Mouse (Mus musculus) neural tube, embryonic 13.5 days (tissue): Measurements from ENCODE around the gene Rrh. TPM values are rescaled to one million over a fixed set of nuclear protein-coding genes. Genes with fewer than 3 reads are reported as not detected.

Experiments
- ATAC-seq: fragments of 200-750 bp; cut with Nextera tagmentation; 2 replicates; pipeline ENCODE4 v1.8.0; 2017; ENCODE audit warnings: low read depth, mild to moderate bottlenecking, moderate TSS enrichment, moderate library complexity
- H3K27ac ChIP-seq: fragments of 300-500 bp; sonication (generic); replicated peaks from 2 replicates; pipeline ENCODE4 v1.5.1; 2015; ENCODE audit warnings: moderate library complexity, mild to moderate bottlenecking, inconsistent platforms
- H3K27me3 ChIP-seq: fragments of 300-500 bp; sonication (generic); 2 replicates; pipeline ENCODE4 v1.6.1; 2015; ENCODE audit warnings: mild to moderate bottlenecking, inconsistent platforms
- H3K36me3 ChIP-seq: fragments of 300-500 bp; sonication (generic); 2 replicates; pipeline ENCODE4 v1.6.1; 2015; ENCODE audit warnings: mild to moderate bottlenecking, inconsistent platforms
- H3K4me1 ChIP-seq: fragments of 300-500 bp; sonication (generic); replicated peaks from 2 replicates; pipeline ENCODE4 v1.6.1; 2015; ENCODE audit warnings: inconsistent platforms
- H3K4me2 ChIP-seq: fragments of 300-500 bp; sonication (generic); 2 replicates; pipeline ENCODE4 v1.6.1; 2015; ENCODE audit warnings: inconsistent platforms, mild to moderate bottlenecking, moderate library complexity
- H3K4me3 ChIP-seq: fragments of 300-500 bp; sonication (generic); 2 replicates; pipeline ENCODE4 v1.5.1; 2015; ENCODE audit warnings: mild to moderate bottlenecking, inconsistent platforms
- H3K9ac ChIP-seq: fragments of 300-500 bp; sonication (generic); 2 replicates; pipeline ENCODE4 v1.6.1; 2015; ENCODE audit warnings: moderate library complexity, mild to moderate bottlenecking, inconsistent platforms
- H3K9me3 ChIP-seq: fragments of 300-500 bp; sonication (generic); 2 replicates; pipeline ENCODE4 v1.6.1; 2016; ENCODE audit warnings: inconsistent platforms
- WGBS: fragments of 180-500 bp; shearing (Covaris S2); methylation state at CpG from one replicate; pipeline ENCODE4 v1.1.7; 2015; 5-methylcytosine and 5-hydroxymethylcytosine counted together
- polyA plus RNA-seq: library from polyadenylated mRNA; unstranded; fragments of >200 nt; fragmentation: Nextera tagmentation; extraction: Ambion mirVana; gene quantifications from 2 replicates; pipeline ENCODE4 v1.2.1, GENCODE M21; 2015

Gene Rrh
- polyA plus RNA-seq, 1 experiment from 2014 or later = 0.25 TPM

DNA sequence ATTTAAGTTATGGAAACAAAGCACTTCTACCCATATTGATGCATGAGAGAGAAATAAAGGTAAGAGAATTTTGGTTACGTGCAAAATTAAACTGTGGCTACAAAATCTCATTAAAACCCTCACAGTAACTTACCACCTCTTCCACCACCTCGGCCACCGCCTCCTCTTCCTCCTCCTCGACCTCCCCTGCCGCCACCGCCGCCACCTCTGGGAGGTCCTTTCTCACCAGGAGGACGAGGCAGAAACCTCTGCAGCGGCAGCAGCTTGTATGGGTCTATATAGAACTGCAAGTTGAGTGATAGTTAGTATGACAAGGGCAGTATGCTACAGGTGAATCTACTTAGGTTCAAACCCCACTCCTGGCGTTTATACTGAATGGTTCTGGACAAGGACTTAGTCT, 4.3 kb upstream of the Rrh start:
- 91% methylated on average over 10 of the region's 10 CpGs for WGBS
- H3K36me3 ChIP-seq = peaks cover 48% of the 10 kb centered on the region
- H3K27ac ChIP-seq = no peak overlapping the region
- H3K9ac ChIP-seq = no peak overlapping the region
- no peaks in the 10 kb centered on the region for H3K9me3 ChIP-seq
- H3K27me3 ChIP-seq = no peaks in the 10 kb centered on the region
- no peak overlapping the region for H3K4me3 ChIP-seq
- no peak for ATAC-seq
- peaks cover 12% of the 10 kb centered on the region for H3K4me1 ChIP-seq
- H3K4me2 ChIP-seq = no peak overlapping the region

DNA sequence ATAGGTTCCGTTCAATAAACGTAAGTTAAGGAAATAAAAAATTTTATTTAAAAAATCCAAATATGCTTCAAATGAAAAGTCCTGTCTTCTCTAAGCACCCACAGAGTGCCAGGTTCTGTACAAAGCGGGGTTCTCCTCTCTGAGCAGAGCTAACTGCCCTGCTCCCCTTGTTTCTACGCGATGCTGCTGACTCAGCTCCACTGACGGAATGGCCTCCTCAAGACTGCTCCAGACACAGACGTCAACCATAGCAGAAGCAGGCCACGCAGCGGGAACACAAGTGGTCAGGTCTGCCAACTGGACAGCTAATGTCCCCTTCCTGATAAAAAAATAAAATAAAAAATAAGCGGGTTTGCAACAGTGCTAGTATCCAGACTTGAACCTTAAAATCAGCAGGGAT, 2.5 kb upstream of the Rrh start:
- Histone ChIP-seq H3K27ac (no peak overlapping the region), H3K4me2 (no peak overlapping the region), H3K9ac (no peak overlapping the region), H3K4me1 (peaks cover 7% of the 10 kb centered on the region), H3K36me3 (peaks cover 48% of the 10 kb centered on the region), H3K4me3 (no peak overlapping the region), H3K27me3 (no peaks in the 10 kb centered on the region), H3K9me3 (no peaks in the 10 kb centered on the region)
- WGBS = 92% methylated on average over 10 of the region's 10 CpGs
- no peak for ATAC-seq

DNA sequence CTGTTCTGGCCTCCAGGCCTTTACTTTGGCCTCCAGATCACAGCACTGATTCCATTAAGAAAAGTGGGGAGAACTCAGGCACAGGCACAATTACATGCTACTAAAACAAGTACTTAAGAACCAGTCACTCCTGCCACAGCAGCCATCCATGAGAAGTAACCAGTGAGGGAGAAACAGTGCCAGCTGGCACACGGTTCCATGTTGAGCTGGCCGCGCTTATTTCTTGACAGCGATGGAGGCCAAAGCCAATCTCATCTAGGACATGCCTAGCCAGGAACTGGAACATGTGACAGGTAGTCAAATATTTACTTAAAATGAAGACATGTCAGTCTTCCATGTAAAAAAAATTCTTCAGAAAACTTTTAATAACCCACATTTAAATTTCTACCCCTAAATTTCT, 1.8 kb upstream of the Rrh start:
- peaks cover 48% of the 10 kb centered on the region for H3K36me3 ChIP-seq
- H3K9me3 ChIP-seq = no peaks in the 10 kb centered on the region
- H3K4me2 ChIP-seq = no peak overlapping the region
- H3K4me1 ChIP-seq = no peaks in the 10 kb centered on the region
- ATAC-seq = no peak
- H3K4me3 ChIP-seq = no peak overlapping the region
- no peak overlapping the region for H3K9ac ChIP-seq
- 93% methylated on average over 4 of the region's 4 CpGs for WGBS
- no peak overlapping the region for H3K27ac ChIP-seq
- no peaks in the 10 kb centered on the region for H3K27me3 ChIP-seq

DNA sequence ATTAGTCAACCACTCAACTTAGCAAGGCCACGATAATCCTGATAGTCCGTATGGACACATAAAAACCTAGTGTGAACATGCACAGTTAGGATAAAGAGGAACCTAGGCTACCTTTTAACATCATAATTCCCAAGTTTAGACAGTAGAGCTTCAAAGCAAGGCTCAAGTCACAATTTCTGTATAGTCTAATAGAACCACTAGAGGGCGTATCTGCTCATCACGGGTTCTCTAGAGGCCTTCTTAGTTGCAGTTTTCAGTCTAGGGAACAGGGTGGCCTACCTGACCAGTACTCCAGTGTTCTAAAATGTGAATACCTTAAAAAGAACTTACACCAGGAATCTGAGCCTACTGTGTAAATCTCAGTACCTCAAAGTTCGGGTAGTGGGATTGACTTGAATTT, 906 bp upstream of the Rrh start:
- no peaks in the 10 kb centered on the region for H3K9me3 ChIP-seq
- no peak overlapping the region for H3K4me3 ChIP-seq
- no peak overlapping the region for H3K27ac ChIP-seq
- H3K4me1 ChIP-seq = no peaks in the 10 kb centered on the region
- no peak for ATAC-seq
- no peak overlapping the region for H3K9ac ChIP-seq
- WGBS = 58% methylated on average over 5 of the region's 5 CpGs
- no peak overlapping the region for H3K4me2 ChIP-seq
- peaks cover 44% of the 10 kb centered on the region for H3K36me3 ChIP-seq
- H3K27me3 ChIP-seq = no peaks in the 10 kb centered on the region

DNA sequence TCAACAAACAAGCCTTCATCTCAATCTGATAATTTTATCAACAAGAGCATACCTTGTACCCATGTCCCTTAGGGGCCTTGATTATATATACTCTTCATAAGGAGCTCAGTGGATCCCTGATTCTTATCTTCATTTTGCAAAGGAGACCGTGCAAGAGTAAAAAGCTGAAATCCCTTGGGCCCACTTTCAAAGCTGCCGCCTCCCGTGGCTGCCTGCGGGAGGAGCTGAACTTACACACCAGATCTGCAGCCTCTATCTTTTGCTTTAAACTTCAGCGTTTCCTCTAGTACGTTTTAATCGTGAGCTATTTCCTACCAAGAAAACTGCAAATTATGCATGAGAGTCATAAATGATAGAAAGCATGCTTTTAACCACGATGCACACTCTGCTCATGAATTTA, 651 bp downstream of the Rrh start:
- Histone ChIP-seq H3K4me2 (no peak overlapping the region), H3K27ac (no peak overlapping the region), H3K9ac (no peak overlapping the region), H3K4me3 (no peak overlapping the region), H3K36me3 (peaks cover 40% of the 10 kb centered on the region), H3K4me1 (no peaks in the 10 kb centered on the region), H3K27me3 (no peaks in the 10 kb centered on the region), H3K9me3 (no peaks in the 10 kb centered on the region)
- 74% methylated on average over 8 of the region's 8 CpGs for WGBS
- ATAC-seq = no peak

DNA sequence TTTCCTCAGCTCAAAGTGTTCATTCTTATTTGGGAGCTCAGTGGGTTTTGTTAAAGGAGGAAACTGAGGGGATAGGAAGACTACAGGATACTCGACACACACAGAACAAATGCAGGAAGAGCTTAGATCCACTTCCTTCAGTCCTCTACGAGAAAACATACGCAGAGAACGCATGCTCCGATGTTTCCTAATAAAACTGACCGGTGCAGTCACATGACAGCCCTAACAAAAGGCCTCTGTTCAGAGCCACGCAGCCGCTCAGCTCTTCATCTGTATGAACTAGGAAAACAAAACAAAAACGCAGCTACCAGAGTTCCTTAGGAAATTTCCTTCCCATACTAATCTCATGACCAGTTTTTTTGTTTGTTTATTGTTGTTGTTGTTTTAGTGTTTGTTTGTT, 1.5 kb downstream of the Rrh start:
- no peaks in the 10 kb centered on the region for H3K9me3 ChIP-seq
- no peak overlapping the region for H3K4me2 ChIP-seq
- WGBS = 61% methylated on average over 9 of the region's 9 CpGs
- peaks cover 31% of the 10 kb centered on the region for H3K36me3 ChIP-seq
- H3K27me3 ChIP-seq = no peaks in the 10 kb centered on the region
- no peaks in the 10 kb centered on the region for H3K4me1 ChIP-seq
- H3K9ac ChIP-seq = no peak overlapping the region
- no peak for ATAC-seq
- H3K4me3 ChIP-seq = no peak overlapping the region
- no peak overlapping the region for H3K27ac ChIP-seq

DNA sequence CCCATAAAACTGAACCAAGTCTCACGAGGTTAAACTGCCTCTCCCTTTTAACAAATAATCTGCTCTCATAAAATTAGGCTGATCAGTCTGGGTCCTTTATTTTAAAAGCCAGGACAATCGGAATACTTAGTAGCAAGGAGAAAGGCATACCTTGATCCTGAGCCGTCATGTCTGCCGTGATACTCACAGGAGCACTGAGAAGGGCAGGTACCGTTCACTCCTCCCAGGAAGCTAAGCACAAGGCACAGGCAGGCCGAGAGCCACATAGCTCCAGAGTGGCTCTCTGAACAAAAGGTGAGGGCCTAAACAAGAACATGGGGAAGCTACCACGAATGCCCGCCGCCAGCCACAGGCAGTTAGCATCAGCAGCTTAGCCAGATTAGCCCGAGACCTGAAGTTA, 18.6 kb downstream of the Rrh start, which contains the start of gene Lrit3:
Gene Lrit3 (minus strand): TSS at position 266 of the 400 bp plus-strand sequence.
- no peaks in the 10 kb centered on the region for H3K27me3 ChIP-seq
- no peak within 1 kb of the TSS for H3K27ac ChIP-seq
- H3K4me1 ChIP-seq = no peaks in the 10 kb centered on the region
- H3K4me2 ChIP-seq = no peak within 1 kb of the TSS
- 83% methylated on average over 10 of the region's 10 CpGs for WGBS
- H3K4me3 ChIP-seq = no peak within 1 kb of the TSS
- no peak within 1 kb of the TSS for H3K9ac ChIP-seq
- no peak for ATAC-seq
- no peaks in the 10 kb centered on the region for H3K36me3 ChIP-seq
- H3K9me3 ChIP-seq = no peaks in the 10 kb centered on the region

DNA sequence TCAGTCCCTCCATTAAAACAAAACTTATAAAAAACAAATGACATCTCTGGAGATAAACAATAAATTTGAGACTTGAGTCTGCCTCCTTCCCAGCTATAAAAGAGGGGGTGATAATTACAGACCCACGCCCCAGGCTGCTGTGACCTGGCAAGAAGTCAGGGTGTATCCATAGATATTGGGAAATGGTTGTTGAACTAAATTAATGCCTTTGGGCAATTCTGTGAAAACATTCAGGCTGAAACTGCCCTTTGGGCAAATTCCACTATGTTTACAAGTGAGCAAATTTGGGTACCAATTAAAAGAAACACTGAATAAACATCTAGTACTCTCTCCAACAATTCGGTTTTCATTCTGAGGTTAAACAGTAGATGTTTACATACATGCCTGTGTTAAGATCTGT, 23.4 kb downstream of the Rrh start:
- Histone ChIP-seq H3K4me2 (no peak overlapping the region), H3K27me3 (no peaks in the 10 kb centered on the region), H3K27ac (no peak overlapping the region), H3K9me3 (no peaks in the 10 kb centered on the region), H3K4me3 (no peak overlapping the region), H3K9ac (no peak overlapping the region), H3K36me3 (no peaks in the 10 kb centered on the region), H3K4me1 (no peaks in the 10 kb centered on the region)
- no peak for ATAC-seq
- 87% methylated on average over 2 of the region's 2 CpGs for WGBS

DNA sequence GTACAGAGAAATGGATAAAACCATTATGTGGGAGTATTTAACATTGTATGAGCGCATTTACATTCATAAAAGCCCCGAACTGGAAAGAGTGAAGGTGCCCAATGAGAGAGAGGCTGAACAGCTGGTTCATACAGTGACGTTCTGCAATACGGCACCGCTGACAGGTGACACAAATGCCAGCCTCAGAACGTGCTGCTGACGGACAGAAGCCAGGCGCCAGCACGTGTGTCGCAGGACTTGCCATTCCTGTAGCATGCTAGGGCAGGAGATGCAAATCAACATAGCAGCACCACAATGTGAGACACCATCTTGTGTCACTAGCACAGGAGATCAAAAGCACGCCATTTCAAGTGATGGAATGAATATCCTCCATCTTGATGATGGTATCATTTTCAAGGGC, 23.8 kb downstream of the Rrh start:
- Histone ChIP-seq H3K9me3 (no peaks in the 10 kb centered on the region), H3K4me3 (no peak overlapping the region), H3K4me1 (no peaks in the 10 kb centered on the region), H3K27ac (no peak overlapping the region), H3K36me3 (no peaks in the 10 kb centered on the region), H3K4me2 (no peak overlapping the region), H3K9ac (no peak overlapping the region), H3K27me3 (no peaks in the 10 kb centered on the region)
- ATAC-seq = no peak
- 87% methylated on average over 11 of the region's 11 CpGs for WGBS

DNA sequence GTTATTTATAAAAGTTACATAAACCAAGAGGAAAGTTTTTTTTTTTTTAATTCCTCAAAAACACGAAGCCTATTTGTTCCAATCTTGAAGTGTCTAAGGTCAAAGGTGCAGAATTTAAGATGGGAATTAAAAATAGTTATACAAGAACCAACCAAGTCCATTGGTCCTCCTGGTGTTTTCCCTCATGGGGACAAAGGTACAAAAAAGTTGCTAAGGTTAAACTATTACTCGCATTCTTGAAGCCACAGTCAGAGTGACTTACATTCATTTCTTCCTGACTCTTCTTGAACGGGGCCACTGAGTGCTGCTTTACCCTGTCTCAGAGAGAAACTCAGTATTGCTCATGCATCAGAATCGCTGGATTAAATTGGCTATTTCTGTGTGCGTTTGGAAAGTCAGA, 25.0 kb downstream of the Rrh start:
- H3K9me3 ChIP-seq = no peaks in the 10 kb centered on the region
- H3K4me3 ChIP-seq = no peak overlapping the region
- H3K36me3 ChIP-seq = no peaks in the 10 kb centered on the region
- H3K9ac ChIP-seq = no peak overlapping the region
- ATAC-seq = no peak
- WGBS = 81% methylated on average over 5 of the region's 5 CpGs
- no peaks in the 10 kb centered on the region for H3K27me3 ChIP-seq
- H3K27ac ChIP-seq = no peak overlapping the region
- H3K4me1 ChIP-seq = no peaks in the 10 kb centered on the region
- H3K4me2 ChIP-seq = no peak overlapping the region

DNA sequence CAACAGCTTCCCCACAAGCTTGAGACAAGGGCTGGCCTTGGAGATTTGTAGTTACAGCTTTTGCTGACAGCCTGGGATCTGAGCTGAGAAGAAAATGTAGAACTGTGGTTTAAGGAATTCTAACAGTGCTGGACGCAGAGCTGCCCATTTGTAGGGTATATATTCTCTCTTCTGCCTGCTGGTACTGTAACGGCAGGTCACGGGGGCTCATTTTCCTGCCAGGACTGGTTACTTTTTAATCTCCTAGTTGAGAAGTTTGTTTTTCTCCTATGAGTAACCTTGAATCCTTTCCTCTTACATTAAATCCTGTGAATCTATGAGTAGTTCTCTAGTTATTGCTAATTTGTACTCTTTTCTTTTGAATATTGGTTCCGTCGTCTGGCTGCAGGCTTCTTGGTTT, 28.6 kb downstream of the Rrh start:
- 91% methylated on average over 5 of the region's 5 CpGs for WGBS
- no peaks in the 10 kb centered on the region for H3K36me3 ChIP-seq

DNA sequence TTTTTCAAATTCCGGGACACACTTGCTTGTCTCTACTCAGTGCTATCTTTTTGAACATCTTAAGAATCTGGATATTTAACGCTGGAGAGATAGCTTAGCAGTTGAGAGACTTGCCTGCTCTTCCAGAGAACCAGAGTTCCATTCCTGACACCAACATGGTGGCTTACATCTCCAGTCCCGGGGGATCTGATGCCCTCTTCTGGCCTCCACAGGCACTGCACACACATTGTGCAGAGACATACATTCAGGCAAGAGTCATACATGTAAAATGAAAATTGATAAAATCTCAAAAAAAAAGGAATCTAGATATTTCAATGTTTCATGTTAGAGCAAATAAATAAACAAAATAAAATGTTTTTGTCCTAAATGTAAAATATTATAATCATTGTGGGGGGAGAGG, 39.6 kb downstream of the Rrh start:
- no peak overlapping the region for H3K27ac ChIP-seq
- no peak overlapping the region for H3K4me3 ChIP-seq
- no peaks in the 10 kb centered on the region for H3K4me1 ChIP-seq
- no peak overlapping the region for H3K9ac ChIP-seq
- no peaks in the 10 kb centered on the region for H3K27me3 ChIP-seq
- H3K9me3 ChIP-seq = no peaks in the 10 kb centered on the region
- no peak overlapping the region for H3K4me2 ChIP-seq
- 90% methylated on average over 3 of the region's 3 CpGs for WGBS
- H3K36me3 ChIP-seq = no peaks in the 10 kb centered on the region
- no peak for ATAC-seq

More for the DNA sequence above, 28.6 kb downstream of the Rrh start:
- ATAC-seq = no peak
- no peak overlapping the region for H3K4me2 ChIP-seq
- no peaks in the 10 kb centered on the region for H3K27me3 ChIP-seq
- no peak overlapping the region for H3K4me3 ChIP-seq
- no peaks in the 10 kb centered on the region for H3K9me3 ChIP-seq
- no peaks in the 10 kb centered on the region for H3K4me1 ChIP-seq
- no peak overlapping the region for H3K27ac ChIP-seq
- H3K9ac ChIP-seq = no peak overlapping the region

DNA sequence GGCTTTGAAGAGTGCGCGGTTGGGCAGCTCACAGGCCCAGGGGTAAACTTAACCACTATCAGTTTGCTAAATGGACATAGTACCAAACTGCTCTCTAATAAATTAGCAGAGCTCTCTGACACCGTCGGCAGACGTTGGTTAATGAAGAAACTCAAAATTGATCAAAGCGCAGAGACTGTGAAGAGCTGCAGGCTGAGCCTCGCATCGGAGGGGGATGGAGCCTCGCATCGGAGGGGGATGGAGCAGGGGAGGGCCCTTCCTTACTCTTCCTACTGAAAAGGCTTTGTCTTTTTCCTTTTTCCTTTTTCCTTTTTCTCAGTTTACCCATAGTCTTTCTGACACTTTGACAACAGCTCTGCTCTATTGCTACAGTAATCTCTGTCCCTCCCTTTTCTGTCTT, 41.0 kb downstream of the Rrh start:
- WGBS = 43% methylated on average over 10 of the region's 10 CpGs
- no peak for ATAC-seq

More for the DNA sequence above, 41.0 kb downstream of the Rrh start:
- H3K4me3 ChIP-seq = no peak overlapping the region
- no peaks in the 10 kb centered on the region for H3K27me3 ChIP-seq
- H3K9me3 ChIP-seq = no peaks in the 10 kb centered on the region
- H3K4me2 ChIP-seq = no peak overlapping the region
- no peak overlapping the region for H3K27ac ChIP-seq
- no peaks in the 10 kb centered on the region for H3K4me1 ChIP-seq
- no peak overlapping the region for H3K9ac ChIP-seq
- no peaks in the 10 kb centered on the region for H3K36me3 ChIP-seq
